Mouse (Mus musculus): ENCODE measurements around the gene Ranbp17. TPM values are rescaled to one million over a fixed set of nuclear protein-coding genes. Genes with fewer than 3 reads are reported as not detected.

Gene Ranbp17
- total RNA-seq, 2 experiments from 2014 or later, result 1.0 to 1.7 TPM

DNA sequence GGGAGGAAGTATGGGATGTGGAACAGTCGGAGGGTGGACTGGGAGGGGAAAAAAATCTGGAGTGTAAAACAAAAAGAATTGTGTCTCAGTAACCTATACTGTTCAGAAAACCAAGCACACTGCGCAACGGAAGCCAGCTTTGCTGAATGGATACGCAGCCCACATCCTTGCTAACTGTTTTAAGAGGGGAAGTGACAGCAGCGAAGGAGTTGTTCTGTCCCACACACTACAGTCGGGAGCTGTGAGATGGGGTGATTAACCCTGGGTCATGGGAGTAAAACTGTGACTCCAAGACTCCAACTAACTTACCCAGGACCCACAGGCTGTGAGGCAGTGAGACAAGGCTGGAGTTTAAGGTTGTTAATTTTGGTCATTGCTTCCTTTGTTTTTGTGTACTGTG lies 219.5 kb downstream of the Ranbp17 start:
- DNase-seq, result no peak
- intact Hi-C loops (cut with DNase I; ENCODE audit: low total_unique reads), result loop anchor here (5.0 kb wide), 1 partner anchor 117 kb away; no protein-coding TSS in a partner anchor

DNA sequence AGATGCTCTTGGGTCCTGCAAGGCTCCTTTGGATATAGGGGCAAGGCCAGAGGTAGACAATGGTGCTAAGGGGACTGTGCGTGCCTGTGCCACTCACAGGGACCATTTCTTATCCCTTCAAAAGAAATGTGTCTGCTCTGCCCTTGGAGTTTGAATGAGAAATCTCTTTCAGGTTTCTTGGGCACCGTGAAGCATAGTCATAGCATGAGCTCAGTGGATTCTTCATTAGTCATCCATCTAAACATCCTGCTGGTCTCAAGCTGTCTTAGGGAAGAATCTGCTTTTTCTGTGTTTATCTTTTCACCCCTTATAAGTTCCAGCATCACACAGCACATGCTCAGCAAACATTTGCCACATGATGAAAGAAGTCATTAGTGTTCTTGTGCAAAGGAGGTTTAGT lies 235.0 kb downstream of the Ranbp17 start:
- DNase-seq, result no peak
- intact Hi-C loops (cut with DNase I; ENCODE audit: low total_unique reads), result no loop called here

DNA sequence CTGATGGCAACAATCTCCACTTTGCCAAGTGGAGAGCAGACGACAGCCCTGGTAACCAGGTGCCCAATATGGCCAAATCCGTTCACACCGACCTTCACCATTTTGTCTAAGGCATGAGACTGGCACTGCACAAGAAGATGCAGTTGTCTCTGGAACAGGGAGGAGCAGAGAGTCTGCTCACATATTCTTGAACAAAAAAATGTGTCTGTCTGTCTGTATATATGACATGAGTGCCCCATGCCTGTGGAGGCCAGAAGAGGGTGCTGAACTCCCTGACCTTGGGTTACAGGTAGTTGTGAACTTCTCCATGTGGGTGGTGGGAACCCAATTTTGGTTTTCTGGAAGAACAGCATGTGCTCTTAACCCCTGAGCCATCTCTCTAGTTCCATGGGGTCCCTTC lies 236.9 kb downstream of the Ranbp17 start, which contains the start of gene Gm12117:
Gene Gm12117 (minus strand): TSS at position 101 of the 400 bp plus-strand sequence.
- intact Hi-C loops (cut with DNase I; ENCODE audit: low total_unique reads), result no loop called here
- DNase-seq, result no peak

DNA sequence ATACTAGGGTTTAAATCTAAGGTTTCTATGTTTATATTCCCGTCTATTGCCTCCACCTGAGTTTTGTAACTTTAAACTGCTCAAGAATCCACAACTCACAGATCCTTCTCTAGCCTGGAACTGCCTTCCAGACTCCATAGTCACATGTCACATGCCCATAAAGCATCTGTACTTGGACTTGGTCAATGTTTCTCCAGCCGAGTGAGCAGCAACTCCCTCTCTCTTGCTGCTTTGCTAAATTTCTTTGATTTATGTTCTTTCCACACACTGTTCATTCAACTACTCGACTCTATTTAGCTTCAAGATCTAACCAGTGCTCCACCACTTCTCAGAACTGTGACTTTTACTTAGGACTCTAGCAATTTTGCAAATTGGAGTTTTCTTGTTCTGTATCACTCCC lies 238.7 kb downstream of the Ranbp17 start:
- DNase-seq, result no peak
- intact Hi-C loops (cut with DNase I; ENCODE audit: low total_unique reads), result no loop called here

DNA sequence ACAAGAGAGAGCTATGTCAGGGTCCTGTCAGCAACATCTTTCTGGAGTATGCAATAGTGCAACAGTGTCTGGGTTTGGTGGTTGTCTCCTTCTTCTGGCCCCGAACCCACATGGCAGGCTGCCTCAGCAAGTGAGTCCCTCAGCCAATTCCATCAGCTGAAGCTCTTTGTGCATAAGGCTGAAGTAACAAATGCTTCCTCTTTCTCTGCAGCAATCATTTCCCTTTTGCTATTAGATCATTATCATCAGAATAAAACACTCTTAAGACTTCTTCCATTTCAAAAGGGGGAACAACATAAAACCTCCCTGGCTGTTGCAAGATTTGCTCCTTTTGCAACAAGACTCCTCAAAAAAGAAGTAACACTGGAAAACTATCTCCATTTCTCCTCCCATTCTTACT lies 239.3 kb downstream of the Ranbp17 start:
- peak; percentile 4 for DNase-seq
- intact Hi-C loops (cut with DNase I; ENCODE audit: low total_unique reads), result no loop called here

DNA sequence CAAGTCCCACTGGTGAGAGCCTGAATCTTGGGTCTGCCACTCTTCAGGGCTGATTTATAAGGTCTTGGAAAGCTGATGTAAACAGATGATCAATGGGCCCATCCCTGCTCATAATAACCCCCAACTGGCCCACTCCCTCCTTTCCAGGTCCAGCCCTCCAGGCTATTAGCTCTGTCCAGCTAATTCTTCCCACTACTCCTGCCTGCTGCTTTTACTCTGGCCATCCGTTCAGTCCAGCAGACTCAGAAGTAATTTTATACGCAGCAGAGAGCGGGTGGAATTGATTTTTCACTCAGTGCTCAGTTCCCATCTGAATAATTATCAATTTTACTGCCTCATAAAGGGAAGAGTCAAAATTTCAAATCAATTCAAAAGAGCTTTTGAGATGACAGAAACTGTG lies 273.3 kb downstream of the Ranbp17 start:
- DNase-seq, result no peak
- intact Hi-C loops (cut with DNase I; ENCODE audit: low total_unique reads), result no loop called here

DNA sequence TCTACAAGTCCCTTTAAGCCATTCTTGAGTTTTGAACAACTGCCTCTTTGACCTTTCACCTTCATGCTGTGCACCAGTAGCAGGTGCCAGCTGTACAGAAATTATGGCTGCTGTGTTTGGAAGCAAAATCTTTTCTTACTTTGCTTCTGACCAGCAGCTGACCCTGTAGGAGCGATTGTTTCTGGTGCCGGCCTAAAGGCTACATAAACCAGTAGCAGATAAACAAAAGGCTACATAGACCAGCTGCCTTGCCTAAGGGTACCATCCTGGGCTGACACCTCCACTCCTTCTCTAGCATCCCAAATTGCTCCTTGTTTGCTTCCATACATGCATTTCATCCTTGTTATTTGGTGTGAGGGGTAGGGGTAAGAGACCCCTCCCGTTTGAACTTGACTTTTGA lies 279.4 kb downstream of the Ranbp17 start:
- intact Hi-C loops (cut with DNase I; ENCODE audit: low total_unique reads), result no loop called here
- no peak for DNase-seq

DNA sequence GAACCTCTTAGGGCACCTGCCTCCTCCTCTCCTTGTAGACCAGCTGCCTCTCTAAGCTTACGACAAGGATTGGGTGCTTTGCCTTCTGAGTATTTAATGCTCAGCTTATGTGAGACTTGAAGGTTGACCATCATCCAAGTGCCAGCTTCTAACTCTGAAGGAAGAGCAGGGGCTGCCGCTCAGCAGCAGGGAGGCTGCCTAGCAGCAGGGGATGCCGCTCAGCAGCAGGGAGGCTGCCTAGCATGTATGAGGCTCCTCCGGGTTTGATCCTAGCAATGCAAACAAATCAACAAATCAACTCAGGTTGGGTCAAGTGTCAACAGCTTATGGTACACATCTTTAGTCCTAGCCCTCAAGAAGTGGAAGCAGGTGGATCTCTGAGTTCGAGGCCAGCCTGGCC lies 281.5 kb downstream of the Ranbp17 start:
- intact Hi-C loops (cut with DNase I; ENCODE audit: low total_unique reads), result no loop called here
- no peak for DNase-seq

DNA sequence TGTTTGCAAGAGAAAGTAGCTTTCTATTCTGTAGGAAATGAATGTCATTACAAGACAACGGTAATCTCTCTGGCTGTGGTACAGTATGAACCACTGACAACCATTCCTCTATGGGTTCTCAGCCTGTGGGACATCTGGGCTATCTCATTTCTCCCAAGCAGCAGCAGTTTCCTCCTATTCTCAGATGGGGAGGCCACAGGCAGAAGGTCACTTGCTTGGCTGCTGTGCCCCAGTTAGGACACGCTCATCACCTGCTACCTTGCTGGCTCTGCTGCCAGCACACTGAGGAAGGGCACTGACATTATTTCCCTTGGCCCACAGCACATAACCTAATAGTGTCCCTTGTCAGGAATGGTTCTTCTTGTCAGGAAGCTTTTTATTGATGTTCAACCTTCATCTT lies 285.4 kb downstream of the Ranbp17 start:
- DNase-seq, result no peak
- intact Hi-C loops (cut with DNase I; ENCODE audit: low total_unique reads), result no loop called here

DNA sequence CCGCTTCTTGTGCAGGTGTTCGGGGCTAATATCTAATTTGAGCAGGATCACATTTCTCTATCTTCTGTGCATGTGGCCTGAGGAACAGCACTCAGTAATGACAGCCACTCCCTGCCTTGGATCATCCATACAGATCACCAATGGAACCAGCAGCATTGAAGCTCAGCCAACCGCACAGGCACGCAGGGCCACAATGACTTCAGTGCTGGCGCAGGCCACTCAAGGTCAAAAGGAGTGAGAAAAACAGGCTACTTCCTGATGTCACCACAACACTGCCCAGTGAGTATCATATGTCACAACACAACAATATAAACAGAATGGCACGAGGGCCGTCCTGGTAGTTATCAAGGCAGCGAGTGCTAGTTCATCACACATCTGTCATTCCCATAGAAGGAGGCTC lies 287.0 kb downstream of the Ranbp17 start:
- intact Hi-C loops (cut with DNase I; ENCODE audit: low total_unique reads), result no loop called here
- DNase-seq, result no peak

DNA sequence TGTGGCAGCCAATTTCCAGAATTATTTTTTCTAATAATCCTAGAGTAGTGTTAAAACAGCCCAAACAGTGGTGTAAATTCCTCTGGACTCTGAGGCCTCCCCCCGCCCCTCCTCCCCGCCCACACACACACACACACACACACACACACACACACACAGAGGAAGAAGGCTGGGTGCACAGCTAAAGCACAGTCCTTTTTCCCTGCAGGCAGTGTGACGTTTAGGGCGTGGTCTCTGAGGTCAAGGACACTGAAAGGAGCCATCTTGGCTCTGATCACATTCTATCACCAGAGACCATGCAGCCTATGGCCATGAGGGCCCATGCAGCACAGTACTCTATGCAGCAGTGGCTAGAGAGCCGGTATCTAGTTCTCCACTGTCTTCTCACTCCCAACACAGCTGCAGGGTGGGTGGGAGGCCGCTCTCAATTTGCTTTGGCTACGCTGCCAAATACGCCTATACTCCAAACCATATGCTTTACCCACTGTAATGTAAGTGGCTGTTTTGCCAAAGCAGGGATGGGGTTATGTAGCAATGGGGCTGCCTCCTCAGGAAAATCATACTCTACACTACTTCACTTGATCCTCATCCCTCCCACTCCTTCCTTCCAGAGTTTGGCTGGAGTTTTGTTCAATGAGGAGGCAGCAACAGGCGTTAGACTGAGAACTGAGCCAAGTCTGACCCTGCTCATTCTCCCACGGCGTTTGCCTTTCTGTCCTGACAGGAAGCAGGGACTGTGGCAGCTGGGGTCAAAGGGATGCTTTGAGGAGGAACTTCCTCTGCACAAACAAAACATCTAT lies 291.8 kb downstream of the Ranbp17 start:
- intact Hi-C loops (cut with DNase I; ENCODE audit: low total_unique reads), result no loop called here

DNA sequence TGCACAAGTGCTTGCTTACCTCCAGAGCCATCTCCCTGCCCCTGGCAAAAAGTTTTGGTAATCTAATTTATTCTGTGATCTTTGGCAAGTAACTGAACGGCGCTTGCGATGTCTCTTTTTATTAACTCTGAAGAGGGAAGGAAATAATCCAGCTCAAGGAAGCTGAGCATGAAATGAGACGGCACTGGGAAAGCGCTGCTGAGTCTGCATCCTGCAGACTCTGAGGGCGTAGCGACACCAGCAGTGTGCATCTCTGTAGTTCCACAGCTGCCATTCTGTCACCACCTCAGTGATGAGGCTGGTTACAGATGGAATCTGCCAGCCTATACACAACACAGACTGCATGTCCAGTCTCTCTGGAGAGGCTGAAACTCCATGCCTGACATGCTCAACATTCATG lies 292.8 kb downstream of the Ranbp17 start:
- intact Hi-C loops (cut with DNase I; ENCODE audit: low total_unique reads), result no loop called here

More for the DNA sequence above, 291.8 kb downstream of the Ranbp17 start:
- no peak for DNase-seq

DNA sequence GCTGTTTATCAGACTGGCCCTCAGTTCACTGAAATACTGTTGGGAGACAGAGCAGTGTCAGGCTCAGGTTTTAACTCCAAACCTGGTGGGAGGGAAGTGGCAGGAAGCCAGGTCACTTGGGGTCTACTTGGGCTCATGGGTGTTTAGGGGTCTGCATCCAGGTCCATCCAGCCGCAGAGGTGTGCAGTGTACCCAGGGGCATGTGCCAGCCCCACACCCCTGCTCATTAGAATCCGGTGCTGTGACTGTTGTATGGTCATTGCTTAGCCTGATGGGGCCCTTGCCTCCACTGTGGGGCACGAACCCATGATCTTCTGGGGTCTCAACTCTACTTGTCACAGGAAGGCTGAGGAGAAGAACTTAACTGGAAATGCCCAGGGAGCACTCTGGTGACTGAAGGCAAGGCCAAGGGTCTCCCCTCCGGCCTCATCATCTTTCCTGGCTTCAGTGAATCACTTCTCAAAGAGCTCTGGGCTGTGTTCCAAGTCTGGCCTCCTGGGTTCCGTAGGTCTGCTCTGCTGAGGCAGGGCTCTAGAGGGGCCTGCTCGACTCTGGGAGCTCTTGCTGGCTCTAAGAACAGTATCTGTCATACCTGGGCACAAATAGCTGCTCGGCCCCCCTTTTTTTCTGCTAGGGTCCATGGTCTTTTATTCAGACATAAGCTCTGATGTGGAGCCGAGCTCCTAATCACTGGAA lies 296.0 kb downstream of the Ranbp17 start:
- intact Hi-C loops (cut with DNase I; ENCODE audit: low total_unique reads), result no loop called here
- DNase-seq, result no peak

More for the DNA sequence above, 292.8 kb downstream of the Ranbp17 start:
- DNase-seq, result no peak

DNA sequence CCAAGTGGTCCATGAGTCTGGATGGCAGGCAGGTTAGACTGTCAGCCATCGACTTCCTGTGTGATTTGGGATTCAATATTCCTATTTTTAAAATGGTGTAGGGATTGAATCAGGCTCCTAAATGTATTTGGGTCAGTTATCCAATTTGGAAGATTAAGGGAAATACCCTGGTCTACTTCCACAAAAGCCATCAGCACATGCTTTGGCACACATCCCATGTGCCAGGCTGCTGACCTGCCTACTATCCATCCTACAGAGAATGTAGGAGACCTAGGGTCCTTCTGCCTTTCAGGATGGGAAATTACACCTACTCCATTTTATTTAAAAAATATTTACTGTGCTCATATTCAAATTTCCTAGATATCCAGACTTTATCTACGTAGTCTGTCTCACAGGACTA lies 306.1 kb downstream of the Ranbp17 start:
- DNase-seq, result no peak
- intact Hi-C loops (cut with DNase I; ENCODE audit: low total_unique reads), result no loop called here

DNA sequence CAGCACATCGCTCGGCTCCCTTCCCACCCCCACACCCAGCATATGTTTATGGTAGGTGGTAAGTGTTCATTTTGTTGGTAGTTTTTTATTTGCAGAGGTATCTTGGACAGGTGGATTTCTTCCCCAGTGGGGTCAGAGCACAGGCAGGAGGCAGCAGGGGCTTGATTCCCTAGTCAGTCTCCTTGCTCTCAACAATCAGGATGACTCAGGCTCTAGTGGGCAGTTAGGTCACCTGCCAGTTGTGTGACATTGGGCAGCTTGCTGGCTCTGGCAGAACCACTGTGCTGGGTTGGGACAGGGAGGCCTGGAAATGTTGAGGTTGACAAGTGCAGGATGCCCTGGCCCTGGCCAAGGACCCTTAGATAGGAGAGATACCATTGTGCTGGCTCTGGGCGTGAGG lies 308.6 kb downstream of the Ranbp17 start:
- no peak for DNase-seq
- intact Hi-C loops (cut with DNase I; ENCODE audit: low total_unique reads), result no loop called here

DNA sequence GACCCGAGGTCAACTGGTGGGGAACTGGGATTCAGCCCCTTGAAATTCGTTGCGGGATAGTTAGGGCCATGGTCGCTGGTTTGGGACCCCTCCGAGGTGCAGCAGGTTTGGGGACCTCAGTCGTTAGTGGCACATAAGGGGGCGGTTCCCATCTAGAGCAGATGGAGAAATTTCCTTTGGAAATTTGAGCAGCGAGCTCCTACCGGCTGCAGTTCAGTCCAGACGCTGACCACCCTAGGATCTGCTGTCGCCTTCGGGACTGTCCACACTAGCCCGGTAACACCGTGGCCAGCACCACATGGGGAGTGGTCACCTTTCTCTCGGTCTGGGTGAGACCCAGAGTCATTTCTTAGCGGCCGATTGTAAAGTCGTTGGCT lies 309.2 kb downstream of the Ranbp17 start:
- intact Hi-C loops (cut with DNase I; ENCODE audit: low total_unique reads), result no loop called here
- DNase-seq, result no peak

DNA sequence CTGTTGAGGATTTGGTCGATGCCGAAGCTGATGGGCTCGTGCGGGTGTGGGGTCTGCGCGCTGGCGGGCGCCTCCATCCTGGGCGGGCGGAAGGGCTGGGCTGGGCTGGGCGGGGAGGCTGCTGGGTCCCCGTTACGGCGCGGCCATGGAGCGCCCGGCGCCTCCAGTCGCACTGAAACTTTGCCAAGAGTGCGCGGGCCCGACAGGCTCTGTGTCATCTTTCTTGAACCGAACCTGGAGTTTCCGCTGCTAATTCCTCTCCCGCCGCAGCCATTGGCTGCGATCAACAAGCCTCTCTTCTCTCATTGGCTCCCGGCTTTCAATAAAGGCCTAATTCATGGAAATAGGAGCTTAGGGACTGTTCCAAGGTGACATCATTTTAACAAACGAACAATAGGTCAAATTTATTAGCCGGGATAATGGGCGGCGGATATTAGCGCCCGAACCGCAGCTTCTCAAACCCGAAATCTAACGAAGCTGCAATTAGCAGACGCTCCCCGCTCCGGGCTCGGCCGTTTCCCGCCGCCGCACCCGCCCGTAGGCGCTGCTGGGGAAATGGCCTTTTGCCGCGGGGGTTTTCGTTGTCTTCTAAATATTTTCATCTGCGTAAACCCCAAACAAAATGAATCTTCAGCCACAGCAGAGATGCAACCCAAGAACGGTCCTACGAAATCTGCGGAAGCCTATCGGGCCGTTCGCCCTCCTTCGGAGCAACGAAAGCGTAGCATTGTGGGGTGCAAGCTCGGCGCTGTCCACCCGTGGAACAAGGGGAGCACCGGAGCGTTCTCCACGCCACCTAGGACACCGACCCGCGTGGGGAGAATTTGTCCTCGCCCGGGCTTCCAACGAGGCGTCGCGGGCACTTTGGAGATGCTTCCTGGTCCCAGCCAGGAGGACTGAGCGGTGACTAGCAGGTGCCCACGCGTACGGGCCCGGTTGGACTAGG lies 309.9 kb downstream of the Ranbp17 start, which contains the start of gene Tlx3:
Gene Tlx3 (minus strand): TSS at position 207 of the 946 bp plus-strand sequence.
- DNase-seq, result peak; percentile 19
- intact Hi-C loops (cut with DNase I; ENCODE audit: low total_unique reads), result no loop called here

DNA sequence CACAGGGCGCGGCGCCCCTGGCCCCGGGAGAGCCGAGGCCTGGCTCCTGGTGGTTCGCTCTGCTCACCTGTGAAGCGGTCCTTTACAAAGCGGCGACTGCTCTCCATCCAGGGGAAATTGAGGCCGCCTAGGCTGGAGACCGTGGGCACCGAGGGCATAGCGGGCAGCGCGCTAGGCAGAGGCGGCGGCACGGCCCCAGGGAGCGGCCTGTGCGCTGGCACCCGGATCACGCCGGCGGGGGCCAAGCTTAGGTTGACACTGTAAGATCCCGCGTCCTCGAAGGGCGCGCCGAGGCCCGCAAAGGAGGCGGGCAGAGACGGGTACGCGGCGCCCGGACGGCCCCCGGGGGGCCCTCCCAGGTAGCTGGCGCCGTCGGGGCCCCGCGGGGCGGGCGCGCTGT lies 310.6 kb downstream of the Ranbp17 start:
- intact Hi-C loops (cut with DNase I; ENCODE audit: low total_unique reads), result no loop called here

DNA sequence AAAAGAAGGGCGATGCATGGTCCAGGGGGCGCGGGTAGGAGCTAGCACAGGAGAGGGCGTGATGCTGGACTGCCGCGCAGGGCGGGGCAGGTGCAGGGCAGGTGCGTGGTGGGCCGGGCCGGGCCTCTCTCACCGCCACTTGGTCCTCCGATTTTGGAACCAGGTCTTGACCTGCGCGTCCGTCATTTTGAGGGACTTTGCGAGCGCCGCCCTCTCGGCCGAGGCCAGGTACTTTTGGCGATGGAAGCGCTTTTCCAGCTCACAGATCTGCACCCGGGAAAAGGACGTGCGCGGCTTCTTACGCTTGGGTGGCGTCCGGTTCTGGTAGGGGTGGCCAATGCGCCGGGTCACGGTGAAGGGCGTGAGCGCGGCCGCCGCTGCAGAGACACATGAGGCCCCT lies 311.2 kb downstream of the Ranbp17 start:
- intact Hi-C loops (cut with DNase I; ENCODE audit: low total_unique reads), result no loop called here
- no peak for DNase-seq

More for the DNA sequence above, 310.6 kb downstream of the Ranbp17 start:
- no peak for DNase-seq

DNA sequence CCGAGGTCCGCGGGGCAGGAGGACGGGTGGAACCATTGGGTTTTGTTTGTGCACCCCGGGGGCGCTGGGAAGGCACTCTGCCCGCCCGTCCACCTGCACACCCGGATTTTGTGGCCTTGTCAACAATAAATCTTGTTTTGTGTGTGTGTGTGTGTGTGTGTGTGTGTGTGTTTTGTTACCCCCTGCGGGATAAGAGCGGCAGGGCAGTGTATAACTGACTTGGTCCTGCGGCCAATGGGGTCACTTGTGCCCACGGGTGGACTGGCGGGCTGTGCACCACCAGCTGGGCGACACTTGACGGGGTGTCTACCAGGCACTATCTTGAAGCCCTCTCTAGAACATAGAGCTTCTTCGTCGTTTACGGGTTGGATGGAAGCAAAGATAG lies 311.9 kb downstream of the Ranbp17 start:
- no peak for DNase-seq
- intact Hi-C loops (cut with DNase I; ENCODE audit: low total_unique reads), result no loop called here

Data from gastrocnemius, postnatal 14 days (tissue).